Mouse (Mus musculus): Measurements from ENCODE around the gene Ppil2. TPM values are rescaled to one million over a fixed set of nuclear protein-coding genes. Genes with fewer than 3 reads are reported as not detected.

The Ppil2 gene
- total and polyA plus RNA-seq, 2 experiments from 2014 or later = 104 to 111 TPM

GRCm38 (mm10) chr16:17062338-17062737 is 48.7 kb downstream of the Ppil2 start:
- no peak overlapping the region for H3K4me2 ChIP-seq (ENCODE audit: low read depth)
- no peak overlapping the region for H3K9ac ChIP-seq
- TF ChIP-seq CTCF (IDR thresholded peaks at IDR 0.05; ENCODE audit: low read depth) = no peak
- no peaks in the 10 kb centered on the region for H3K27me3 ChIP-seq (ENCODE audit: insufficient read depth, low read length)
- WGBS = 62% methylated on average over 1 of the region's 1 CpGs
- no peak for ATAC-seq
- no peak overlapping the region for H3K27ac ChIP-seq (ENCODE audit: low read depth, low read length)
- H3K9me3 ChIP-seq (ENCODE audit: low read length) = no peaks in the 10 kb centered on the region
- H3K4me1 ChIP-seq (ENCODE audit: insufficient read depth) = no peaks in the 10 kb centered on the region
- no peak overlapping the region for H3K4me3 ChIP-seq (ENCODE audit: low read depth, low read length)
- no peaks in the 10 kb centered on the region for H3K36me3 ChIP-seq (ENCODE audit: insufficient read depth)
- DNase-seq = no peak

- ATAC-seq (peak; percentile 86), DNase-seq (peak; percentile 77)
- TF ChIP-seq CTCF (IDR thresholded peaks at IDR 0.05; ENCODE audit: low read depth) = no peak
- Histone ChIP-seq H3K4me2 (ENCODE audit: low read depth) (no peak overlapping the region), H3K9me3 (ENCODE audit: low read length) (no peaks in the 10 kb centered on the region), H3K27ac (ENCODE audit: low read depth, low read length) (peak overlapping the region; percentile 67; the same call in 1 of the 2 replicates), H3K27me3 (ENCODE audit: insufficient read depth, low read length) (no peaks in the 10 kb centered on the region), H3K4me1 (ENCODE audit: insufficient read depth) (0 out of 2 replicates have a peak, but pooled peaks cover 8% of the 10 kb centered on the region), H3K36me3 (ENCODE audit: insufficient read depth) (no peaks in the 10 kb centered on the region), H3K4me3 (ENCODE audit: low read depth, low read length) (no peak overlapping the region), H3K9ac (no peak overlapping the region)
- WGBS = 15% methylated on average over 3 of the region's 3 CpGs
These were observed 55.5 kb downstream of the Ppil2 start for GRCm38 (mm10) chr16:17055584-17055983.

- Histone ChIP-seq H3K27me3 (ENCODE audit: insufficient read depth, low read length) (no peaks in the 10 kb centered on the region), H3K4me1 (ENCODE audit: insufficient read depth) (0 out of 2 replicates have a peak, but pooled peaks cover 8% of the 10 kb centered on the region), H3K9ac (no peak overlapping the region), H3K27ac (ENCODE audit: low read depth, low read length) (no peak overlapping the region), H3K9me3 (ENCODE audit: low read length) (no peaks in the 10 kb centered on the region), H3K36me3 (ENCODE audit: insufficient read depth) (no peaks in the 10 kb centered on the region; the same call in none of the 2 replicates), H3K4me2 (ENCODE audit: low read depth) (no peak overlapping the region), H3K4me3 (ENCODE audit: low read depth, low read length) (no peak overlapping the region)
- no peak for TF ChIP-seq CTCF (IDR thresholded peaks at IDR 0.05; ENCODE audit: low read depth)
- ATAC-seq (no peak; the same call in 1 of the 2 replicates), DNase-seq (no peak)
- 44% methylated on average over 3 of the region's 3 CpGs for WGBS
These were observed 57.2 kb downstream of the Ppil2 start for GRCm38 (mm10) chr16:17053903-17054302.

- no peak overlapping the region for H3K4me3 ChIP-seq (ENCODE audit: low read depth, low read length)
- ATAC-seq = no peak
- H3K36me3 ChIP-seq (ENCODE audit: insufficient read depth) = peaks cover 9% of the 10 kb centered on the region
- H3K4me1 ChIP-seq (ENCODE audit: insufficient read depth) = 0 out of 2 replicates have a peak, but pooled peaks cover 8% of the 10 kb centered on the region
- H3K27me3 ChIP-seq (ENCODE audit: insufficient read depth, low read length) = no peaks in the 10 kb centered on the region
- no peak overlapping the region for H3K4me2 ChIP-seq (ENCODE audit: low read depth)
- H3K27ac ChIP-seq (ENCODE audit: low read depth, low read length) = no peak overlapping the region
- no peak for DNase-seq
- WGBS = 78% methylated on average over 7 of the region's 7 CpGs
- H3K9me3 ChIP-seq (ENCODE audit: low read length) = no peaks in the 10 kb centered on the region
- no peak overlapping the region for H3K9ac ChIP-seq
- no peak for TF ChIP-seq CTCF (IDR thresholded peaks at IDR 0.05; ENCODE audit: low read depth)
These were observed 59.0 kb downstream of the Ppil2 start for GRCm38 (mm10) chr16:17052087-17052486.

GRCm38 (mm10) chr16:17049886-17050285 is 61.2 kb downstream of the Ppil2 start:
- no peak for TF ChIP-seq CTCF (IDR thresholded peaks at IDR 0.05; ENCODE audit: low read depth)

GRCm38 (mm10) chr16:17045287-17045686 is 65.8 kb downstream of the Ppil2 start:
- ATAC-seq (no peak), DNase-seq (no peak)
- H3K27me3 ChIP-seq (ENCODE audit: insufficient read depth, low read length) = no peaks in the 10 kb centered on the region
- no peak for TF ChIP-seq CTCF (IDR thresholded peaks at IDR 0.05; ENCODE audit: low read depth)
- H3K9ac ChIP-seq = no peak overlapping the region
- no peaks in the 10 kb centered on the region for H3K9me3 ChIP-seq (ENCODE audit: low read length)
- H3K4me1 ChIP-seq (ENCODE audit: insufficient read depth) = no peaks in the 10 kb centered on the region
- no peak overlapping the region for H3K27ac ChIP-seq (ENCODE audit: low read depth, low read length)
- peaks cover 33% of the 10 kb centered on the region for H3K36me3 ChIP-seq (ENCODE audit: insufficient read depth)
- WGBS = 23% methylated on average over 3 of the region's 3 CpGs
- no peak overlapping the region for H3K4me3 ChIP-seq (ENCODE audit: low read depth, low read length)
- no peak overlapping the region for H3K4me2 ChIP-seq (ENCODE audit: low read depth)

More at GRCm38 (mm10) chr16:17049886-17050285, 61.2 kb downstream of the Ppil2 start:
- no peak overlapping the region for H3K27ac ChIP-seq (ENCODE audit: low read depth, low read length)
- H3K4me3 ChIP-seq (ENCODE audit: low read depth, low read length) = no peak overlapping the region
- H3K36me3 ChIP-seq (ENCODE audit: insufficient read depth) = peaks cover 13% of the 10 kb centered on the region
- ATAC-seq (no peak), DNase-seq (no peak)
- H3K9ac ChIP-seq = no peak overlapping the region
- H3K9me3 ChIP-seq (ENCODE audit: low read length) = no peaks in the 10 kb centered on the region
- no peaks in the 10 kb centered on the region for H3K27me3 ChIP-seq (ENCODE audit: insufficient read depth, low read length)
- no peak overlapping the region for H3K4me2 ChIP-seq (ENCODE audit: low read depth)
- 0 out of 2 replicates have a peak, but pooled peaks cover 2% of the 10 kb centered on the region for H3K4me1 ChIP-seq (ENCODE audit: insufficient read depth)
- WGBS = 91% methylated on average over 1 of the region's 1 CpGs

GRCm38 (mm10) chr16:17044320-17044719 is 66.7 kb downstream of the Ppil2 start:
- 68% methylated on average over 3 of the region's 3 CpGs for WGBS
- no peak for ATAC-seq
- H3K4me1 ChIP-seq (ENCODE audit: insufficient read depth) = no peaks in the 10 kb centered on the region
- H3K9me3 ChIP-seq (ENCODE audit: low read length) = no peaks in the 10 kb centered on the region
- H3K4me3 ChIP-seq (ENCODE audit: low read depth, low read length) = no peak overlapping the region
- no peak overlapping the region for H3K9ac ChIP-seq
- no peak overlapping the region for H3K4me2 ChIP-seq (ENCODE audit: low read depth)
- H3K27me3 ChIP-seq (ENCODE audit: insufficient read depth, low read length) = no peaks in the 10 kb centered on the region
- DNase-seq = no peak
- no peak for TF ChIP-seq CTCF (IDR thresholded peaks at IDR 0.05; ENCODE audit: low read depth)
- H3K27ac ChIP-seq (ENCODE audit: low read depth, low read length) = no peak overlapping the region
- peaks cover 41% of the 10 kb centered on the region for H3K36me3 ChIP-seq (ENCODE audit: insufficient read depth)

All from forebrain, postnatal 0 days (tissue).